Mouse (Mus musculus) intestine, postnatal 0 days (tissue): ENCODE data around the gene Plcb4. TPM values are rescaled to one million over a fixed set of nuclear protein-coding genes. Genes with fewer than 3 reads are reported as not detected.
A peak's percentile ranks its signal among the peaks of the same experiment; 100 is the strongest.

Experiments
- ATAC-seq: fragments of 200-750 bp; cut with Nextera tagmentation; 2 replicates; pipeline ENCODE4 v1.8.0; 2017; ENCODE audit warnings: mild to moderate bottlenecking, moderate TSS enrichment, moderate library complexity
- H3K27ac ChIP-seq: fragments of 300-500 bp; sonication (generic); 2 replicates; pipeline ENCODE4 v1.5.1; 2014; ENCODE audit warnings: mild to moderate bottlenecking, low read depth, low read length, moderate library complexity
- H3K27me3 ChIP-seq: fragments of 300-500 bp; sonication (generic); replicated peaks from 2 replicates; pipeline ENCODE4 v1.6.1; 2014; ENCODE audit warnings: low read length, mixed read lengths; ENCODE audit not compliant: control insufficient read depth, insufficient read depth
- H3K36me3 ChIP-seq: fragments of 300-500 bp; sonication (generic); 2 replicates; pipeline ENCODE4 v1.6.1; 2014; ENCODE audit warnings: mild to moderate bottlenecking, moderate library complexity; ENCODE audit not compliant: control insufficient read depth, insufficient read depth
- H3K4me1 ChIP-seq: fragments of 300-500 bp; sonication (generic); replicated peaks from 2 replicates; pipeline ENCODE4 v1.6.1; 2014; ENCODE audit warnings: antibody characterized with exemption, low read length, mixed read lengths; ENCODE audit not compliant: control insufficient read depth, insufficient read depth
- H3K4me2 ChIP-seq: fragments of 300-500 bp; sonication (generic); replicated peaks from 2 replicates; pipeline ENCODE4 v1.6.1; 2014; ENCODE audit warnings: low read depth, mild to moderate bottlenecking, moderate library complexity
- H3K4me3 ChIP-seq: fragments of 300-500 bp; sonication (generic); 2 replicates; pipeline ENCODE4 v1.5.1; 2014; ENCODE audit warnings: low read depth, low read length
- H3K9ac ChIP-seq: fragments of 300-500 bp; sonication (generic); 2 replicates; pipeline ENCODE4 v1.6.1; 2014; ENCODE audit warnings: mild to moderate bottlenecking, low read depth, low read length
- H3K9me3 ChIP-seq: fragments of 300-500 bp; sonication (generic); 2 replicates; pipeline ENCODE4 v1.6.1; 2016; ENCODE audit warnings: mixed run types; ENCODE audit not compliant: control insufficient read depth
- CTCF ChIP-seq: sonication (generic); IDR thresholded peaks from 2 replicates; pipeline ENCODE4 v1.5.1; 2016; ENCODE audit warnings: low read depth, mild to moderate bottlenecking, control low read depth, antibody characterized with exemption, moderate library complexity
- WGBS: fragments of 180-500 bp; shearing (Covaris S2); extraction: QIAGEN DNeasy Blood & Tissue Kit; methylation state at CpG from one replicate; pipeline ENCODE4 v1.1.7; 2014; 5-methylcytosine and 5-hydroxymethylcytosine counted together
- polyA plus RNA-seq: library from polyadenylated mRNA; unstranded; fragments of >200 nt; fragmentation: Nextera tagmentation; extraction: Ambion mirVana; gene quantifications from 2 replicates; pipeline ENCODE4 v1.2.1, GENCODE M21; 2015

Gene Plcb4
- polyA plus RNA-seq, 1 experiment from 2014 or later, result 5.5 TPM

DNA sequence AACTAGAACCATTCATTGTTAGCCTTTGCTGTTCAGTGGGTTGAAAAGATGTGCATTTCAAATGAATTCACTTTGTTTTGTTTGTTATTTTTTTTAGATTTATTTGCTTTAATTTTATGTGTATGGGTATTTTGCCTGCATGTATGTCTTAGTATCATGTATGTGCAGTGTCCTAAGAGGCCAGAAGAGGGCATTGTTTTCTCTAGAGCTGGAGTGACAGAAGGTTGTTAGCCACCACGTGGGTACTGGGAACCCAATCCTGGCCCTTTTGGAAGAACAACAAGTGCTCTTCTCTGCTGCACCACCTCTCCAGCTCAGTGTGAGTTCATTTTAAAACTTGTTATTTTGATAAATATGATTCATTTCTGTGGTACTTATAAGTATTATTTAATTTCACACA, 5.0 kb downstream of the Plcb4 start:
- H3K4me2 ChIP-seq, result no peak overlapping the region
- H3K4me3 ChIP-seq, result no peak overlapping the region
- H3K4me1 ChIP-seq, result no peaks in the 10 kb centered on the region
- ATAC-seq, result no peak
- H3K9ac ChIP-seq, result no peak overlapping the region
- peak; percentile 24; the same call in 1 of the 2 replicates for TF ChIP-seq CTCF
- H3K9me3 ChIP-seq, result no peaks in the 10 kb centered on the region
- no peaks in the 10 kb centered on the region for H3K36me3 ChIP-seq
- peaks cover 8% of the 10 kb centered on the region; the same call in 1 of the 2 replicates for H3K27me3 ChIP-seq
- WGBS, result 77% methylated on average over 1 of the region's 1 CpGs
- H3K27ac ChIP-seq, result no peak overlapping the region

DNA sequence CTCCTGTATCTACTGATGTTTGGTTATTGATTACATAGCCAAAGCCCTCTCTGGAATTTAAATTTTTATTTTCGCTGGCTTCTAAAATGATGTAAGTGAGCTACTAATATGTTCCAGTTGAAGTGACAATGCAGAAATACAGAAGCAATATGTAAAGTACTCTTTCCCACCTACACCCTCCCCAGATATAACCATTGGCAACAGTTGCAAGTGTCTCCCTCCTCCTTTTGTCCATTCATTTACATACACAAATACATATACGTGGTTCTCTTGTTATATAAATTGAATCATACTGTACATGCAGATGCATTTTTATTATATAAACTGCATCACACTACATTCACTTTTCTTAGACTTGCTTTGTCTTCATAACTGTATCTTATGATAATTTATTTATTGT, 8.7 kb downstream of the Plcb4 start:
- no peak for ATAC-seq
- no peak overlapping the region for H3K9ac ChIP-seq
- no peak overlapping the region for H3K4me2 ChIP-seq
- no peaks in the 10 kb centered on the region for H3K4me1 ChIP-seq
- no peak for TF ChIP-seq CTCF
- no peaks in the 10 kb centered on the region for H3K27me3 ChIP-seq
- no peak overlapping the region for H3K4me3 ChIP-seq
- WGBS, result 94% methylated on average over 2 of the region's 2 CpGs
- no peak overlapping the region for H3K27ac ChIP-seq
- H3K9me3 ChIP-seq, result no peaks in the 10 kb centered on the region
- H3K36me3 ChIP-seq, result no peaks in the 10 kb centered on the region

DNA sequence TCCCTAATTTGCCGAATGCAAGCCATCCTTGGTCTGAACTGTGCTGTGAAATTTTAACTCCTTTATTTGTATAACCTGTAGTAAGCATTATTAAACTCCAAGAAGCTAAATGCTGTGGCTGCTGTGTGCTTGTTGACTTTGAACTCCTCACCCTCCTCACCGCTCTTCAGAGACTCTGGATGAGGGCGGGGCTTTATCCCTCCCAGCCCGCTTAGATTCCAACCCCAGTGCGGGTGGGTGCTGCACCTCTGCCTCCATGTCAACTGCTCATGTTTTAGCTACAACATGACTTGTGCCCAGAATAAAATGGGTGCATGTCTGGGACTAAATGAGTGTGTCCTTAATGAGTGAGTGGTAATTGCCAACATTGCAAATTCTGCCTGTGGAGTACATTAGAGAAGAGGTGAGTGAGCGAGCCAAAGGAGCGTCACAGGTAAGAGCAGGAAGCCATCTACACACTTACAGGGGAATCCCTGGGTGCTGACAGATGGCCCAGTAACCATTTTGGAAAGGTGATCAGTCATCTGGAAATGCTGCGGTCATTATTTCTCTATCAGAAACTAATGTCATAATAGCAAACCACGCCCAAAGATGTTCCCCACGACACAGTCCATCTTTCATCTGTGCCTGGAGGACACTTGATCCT, 13.8 kb downstream of the Plcb4 start:
- Histone ChIP-seq H3K27ac (no peak overlapping the region), H3K27me3 (no peaks in the 10 kb centered on the region), H3K4me2 (no peak overlapping the region), H3K9me3 (no peaks in the 10 kb centered on the region), H3K4me3 (no peak overlapping the region), H3K4me1 (no peaks in the 10 kb centered on the region), H3K9ac (no peak overlapping the region), H3K36me3 (no peaks in the 10 kb centered on the region)
- no peak for ATAC-seq
- TF ChIP-seq CTCF, result no peak
- 58% methylated on average over 10 of the region's 10 CpGs for WGBS

DNA sequence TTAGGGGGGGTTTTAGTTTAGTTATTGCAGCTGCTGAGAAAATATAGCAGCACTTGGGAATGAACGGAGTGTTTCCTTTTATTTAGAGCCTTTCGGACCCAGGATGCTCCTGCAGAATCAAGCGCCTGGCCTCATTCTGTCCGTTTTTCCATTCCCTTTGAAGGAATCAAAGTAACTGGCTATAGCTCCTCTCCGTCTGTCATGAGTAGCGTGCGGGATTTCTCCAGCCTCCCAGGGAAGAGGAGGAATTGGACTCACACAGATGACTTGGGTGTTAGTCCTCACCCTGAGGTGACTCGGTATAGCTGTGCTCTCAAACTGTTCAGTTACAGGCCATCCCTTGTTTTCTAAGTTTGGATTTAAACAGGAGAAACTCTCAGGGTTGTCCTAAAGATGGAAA, 14.8 kb downstream of the Plcb4 start:
- 87% methylated on average over 8 of the region's 8 CpGs for WGBS
- H3K9ac ChIP-seq, result no peak overlapping the region
- H3K27ac ChIP-seq, result no peak overlapping the region
- H3K4me3 ChIP-seq, result no peak overlapping the region
- H3K36me3 ChIP-seq, result no peaks in the 10 kb centered on the region
- TF ChIP-seq CTCF, result no peak
- H3K27me3 ChIP-seq, result no peaks in the 10 kb centered on the region
- H3K4me1 ChIP-seq, result no peaks in the 10 kb centered on the region
- H3K9me3 ChIP-seq, result no peaks in the 10 kb centered on the region
- H3K4me2 ChIP-seq, result no peak overlapping the region
- no peak for ATAC-seq

DNA sequence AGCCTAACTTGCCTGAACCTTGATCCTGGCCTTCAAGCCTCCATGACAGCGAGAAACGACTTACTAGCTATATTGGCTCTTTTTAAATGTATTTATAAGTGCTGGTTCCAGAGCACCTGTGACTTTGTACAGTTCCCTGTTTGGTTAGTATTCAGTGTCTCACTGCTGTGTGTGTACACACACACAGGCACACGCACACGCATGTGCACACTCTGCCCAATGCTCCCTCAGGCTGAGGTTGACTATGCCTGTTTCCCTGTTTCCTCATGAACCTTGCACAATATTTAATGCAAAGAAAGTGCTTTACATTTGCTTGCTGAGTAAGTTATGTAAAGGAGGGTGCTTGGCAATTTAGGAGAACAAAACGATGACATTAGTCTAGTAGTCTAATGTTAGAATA, 16.5 kb downstream of the Plcb4 start:
- WGBS, result 83% methylated on average over 5 of the region's 5 CpGs
- Histone ChIP-seq H3K36me3 (no peaks in the 10 kb centered on the region), H3K9ac (no peak overlapping the region), H3K27me3 (no peaks in the 10 kb centered on the region), H3K4me1 (no peaks in the 10 kb centered on the region), H3K4me2 (no peak overlapping the region), H3K4me3 (no peak overlapping the region), H3K9me3 (no peaks in the 10 kb centered on the region), H3K27ac (no peak overlapping the region)
- no peak for ATAC-seq
- no peak for TF ChIP-seq CTCF

DNA sequence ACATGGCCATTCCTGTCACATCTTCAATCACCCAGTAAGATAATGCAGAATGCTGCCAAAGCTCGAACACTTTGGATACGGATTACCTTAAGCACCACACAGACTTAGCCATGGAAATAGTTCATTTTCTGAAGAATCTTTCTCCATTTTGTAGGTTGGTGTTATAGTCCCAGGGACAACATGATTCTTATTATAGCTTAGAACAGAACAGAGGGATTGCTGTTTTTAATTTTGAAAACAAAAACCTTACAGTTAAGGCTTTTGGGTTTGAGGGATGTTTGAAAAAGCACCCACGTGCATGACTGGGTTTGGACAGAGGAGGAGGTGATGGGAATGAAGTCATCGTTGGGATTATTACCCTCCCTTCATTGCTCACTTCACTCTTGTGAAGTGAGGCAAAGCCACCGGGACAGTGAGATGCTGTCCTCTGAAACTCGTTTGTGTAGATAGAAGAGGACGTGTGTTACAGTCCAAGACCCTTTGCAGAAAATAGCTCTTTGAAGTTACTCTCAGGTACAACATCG, 18.2 kb downstream of the Plcb4 start:
- no peak overlapping the region for H3K4me2 ChIP-seq
- no peak overlapping the region for H3K9ac ChIP-seq
- no peak for TF ChIP-seq CTCF
- H3K4me3 ChIP-seq, result no peak overlapping the region
- H3K36me3 ChIP-seq, result no peaks in the 10 kb centered on the region
- ATAC-seq, result no peak
- H3K9me3 ChIP-seq, result no peaks in the 10 kb centered on the region
- H3K27ac ChIP-seq, result no peak overlapping the region
- no peaks in the 10 kb centered on the region for H3K4me1 ChIP-seq
- WGBS, result 84% methylated on average over 8 of the region's 8 CpGs
- no peaks in the 10 kb centered on the region for H3K27me3 ChIP-seq
